Mouse (Mus musculus): ENCODE measurements around the gene Fam117b.

GRCm38 (mm10) chr1:60013779-60014178 lies 101.0 kb downstream of the Fam117b start:
- no peak for TF ChIP-seq CTCF (IDR thresholded peaks at IDR 0.05; ENCODE audit: low read depth, low read length)
- TF ChIP-seq TAL1 (conservative IDR thresholded peaks at IDR 0.05; ENCODE audit: low read depth, low read length), result no peak
- no peak for TF ChIP-seq POLR2AphosphoS5 (IDR thresholded peaks at IDR 0.05; ENCODE audit: insufficient replicate concordance, low read depth, low read length)
- no peak for TF ChIP-seq GATA1 (IDR thresholded peaks at IDR 0.05; ENCODE audit: borderline replicate concordance, low read length)

Measured in G1E (cell line).